Mouse (Mus musculus): ENCODE measurements around the gene Wdr72. TPM values are rescaled to one million over a fixed set of nuclear protein-coding genes. Genes with fewer than 3 reads are reported as not detected.

The Wdr72 gene
- total RNA-seq (2021) = under 1 TPM in 1 of 2 experiments, not detected in 1; 0.22 TPM

DNA sequence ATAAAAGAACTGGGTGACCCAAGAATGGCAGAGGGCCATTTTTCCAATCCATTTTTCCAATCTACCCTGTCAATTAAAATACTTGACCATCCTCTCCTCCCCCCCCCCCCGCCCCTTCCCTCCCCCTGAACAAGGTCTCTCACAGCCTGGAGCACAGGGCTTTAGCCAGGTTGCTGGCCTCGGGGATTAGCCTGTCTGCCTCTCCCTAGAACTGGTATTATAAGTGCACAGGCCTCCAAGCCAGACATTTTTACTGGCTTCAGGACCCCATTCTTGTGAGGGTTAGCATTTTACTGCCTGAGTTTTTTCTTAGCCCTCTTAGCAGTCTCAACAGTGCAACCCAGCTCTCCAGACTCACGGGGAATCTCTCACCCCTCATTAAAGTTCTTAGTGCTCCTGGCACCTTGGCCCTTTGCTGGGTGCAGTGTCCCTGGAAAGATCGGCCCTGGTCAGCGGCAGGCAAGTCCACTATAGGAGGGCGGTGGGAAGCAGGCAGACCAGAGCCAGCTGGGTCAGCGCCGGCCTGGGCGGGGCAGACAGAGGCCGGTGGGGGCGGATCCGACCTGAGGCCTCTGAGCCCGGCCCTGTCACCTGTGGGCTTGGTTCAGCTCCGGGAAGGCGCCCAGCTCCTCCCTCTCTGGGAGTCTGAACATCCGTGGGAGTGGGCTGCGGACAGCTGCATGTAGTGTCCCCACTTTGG lies at the start of gene Wdr72:
Wdr72 (plus strand) TSS at position 596 of the 700 bp plus-strand sequence.
- no peak for DNase-seq (ENCODE audit: extremely low spot score in 1 of 2, low spot score in 1 of 2)

DNA sequence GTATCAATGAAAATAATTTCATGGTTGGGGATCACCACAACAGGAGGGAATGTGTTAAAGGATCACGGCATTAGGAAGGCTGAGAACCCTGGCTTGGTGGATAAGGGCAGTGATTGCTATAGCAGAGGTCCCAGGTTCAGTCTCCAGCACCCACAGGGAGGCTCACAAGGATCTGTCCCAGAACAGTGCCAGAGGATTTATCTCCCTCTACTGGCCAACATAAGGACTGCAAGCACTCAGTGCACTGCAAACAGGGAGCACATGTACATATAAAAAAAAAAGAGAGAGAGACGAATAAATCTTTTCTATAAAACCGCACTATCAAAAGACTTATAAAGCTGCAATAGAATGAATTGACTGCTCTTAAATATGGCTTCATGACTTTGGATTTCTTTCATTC lies 43.9 kb upstream of the Wdr72 start:
- DNase-seq (ENCODE audit: extremely low spot score in 1 of 2, low spot score in 1 of 2) = no peak

GRCm38 (mm10) chr9:74066766-74067165 lies 43.4 kb upstream of the Wdr72 start:
- DNase-seq (ENCODE audit: extremely low spot score in 1 of 2, low spot score in 1 of 2) = no peak

DNA sequence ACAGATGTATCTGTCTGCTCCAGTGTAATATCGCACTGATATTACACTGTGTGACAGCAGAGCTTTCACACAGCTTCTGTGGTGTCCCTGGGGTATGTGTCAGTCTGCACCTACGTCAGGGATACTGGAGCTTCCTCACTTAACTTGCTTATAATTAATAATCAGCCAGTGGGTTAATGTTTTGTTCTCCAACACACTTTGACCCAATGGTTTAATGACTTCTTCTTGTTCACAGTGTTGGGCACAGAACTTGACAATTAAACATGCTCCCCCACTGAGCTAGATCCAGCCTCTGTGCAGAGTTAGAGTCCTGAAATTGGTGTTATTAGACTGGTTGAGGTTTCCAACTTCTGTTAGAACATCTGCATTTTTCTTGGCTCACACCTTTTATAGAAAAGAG lies 34.2 kb upstream of the Wdr72 start:
- no peak for DNase-seq (ENCODE audit: extremely low spot score in 1 of 2, low spot score in 1 of 2)

DNA sequence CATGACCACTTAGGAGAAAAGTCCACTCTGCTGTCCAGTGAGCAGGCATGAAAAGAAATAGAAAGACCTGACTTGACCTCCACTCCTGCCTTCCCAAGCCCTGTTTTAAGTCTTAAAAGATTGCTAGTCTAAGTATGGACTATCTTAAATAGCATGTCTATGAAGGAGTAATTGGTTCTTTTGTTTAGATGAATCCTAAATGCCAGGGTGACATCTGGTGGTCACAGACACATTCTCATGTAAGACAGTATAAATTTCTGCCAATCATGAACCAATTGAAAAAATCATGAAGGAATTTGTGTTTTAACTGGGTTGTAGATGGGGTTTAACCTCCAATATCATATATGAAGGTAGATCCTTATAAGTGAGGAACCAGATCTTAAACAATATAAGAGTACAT lies 31.7 kb upstream of the Wdr72 start:
- DNase-seq (ENCODE audit: extremely low spot score in 1 of 2, low spot score in 1 of 2) = no peak

DNA sequence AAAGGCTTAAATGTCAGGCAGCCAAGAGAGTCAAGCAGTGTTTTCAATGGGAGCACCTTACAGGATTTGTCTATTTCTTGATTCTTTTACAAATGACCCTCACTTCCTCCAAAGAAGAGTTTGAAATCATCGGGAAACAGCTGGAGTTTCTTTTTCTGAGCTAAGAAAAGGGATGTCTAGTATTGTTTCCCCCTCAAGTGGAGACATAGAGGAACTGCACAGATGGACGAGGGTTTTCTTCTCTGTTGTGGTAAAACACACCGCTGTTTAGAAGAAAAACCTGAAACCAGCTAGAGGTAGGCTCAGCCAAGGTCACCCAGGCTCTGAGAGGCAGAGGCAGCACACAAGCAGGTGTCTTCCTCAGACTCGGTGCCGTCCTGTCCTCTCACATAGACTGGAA lies 29.9 kb upstream of the Wdr72 start:
- no peak for DNase-seq (ENCODE audit: extremely low spot score in 1 of 2, low spot score in 1 of 2)

DNA sequence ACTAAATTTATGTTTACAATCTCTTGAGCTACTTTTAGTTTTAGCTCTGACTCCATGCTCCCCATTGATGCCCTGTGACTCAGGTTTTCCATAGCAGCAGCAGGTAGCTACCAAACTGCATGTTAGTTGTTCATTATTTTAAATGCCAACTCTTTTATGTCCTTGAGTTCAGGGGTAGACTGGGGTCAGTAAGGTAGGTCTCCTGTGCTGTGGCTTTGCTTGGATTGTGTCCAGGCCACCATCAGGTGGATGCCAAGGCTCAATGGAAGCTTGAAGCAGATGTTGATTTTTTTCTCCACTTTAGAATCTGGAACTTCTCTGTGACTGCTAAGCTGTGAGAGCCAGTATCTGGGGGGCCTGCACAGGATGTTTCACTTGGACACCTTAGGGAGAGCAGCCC lies 8.6 kb upstream of the Wdr72 start:
- no peak for DNase-seq (ENCODE audit: extremely low spot score in 1 of 2, low spot score in 1 of 2)

DNA sequence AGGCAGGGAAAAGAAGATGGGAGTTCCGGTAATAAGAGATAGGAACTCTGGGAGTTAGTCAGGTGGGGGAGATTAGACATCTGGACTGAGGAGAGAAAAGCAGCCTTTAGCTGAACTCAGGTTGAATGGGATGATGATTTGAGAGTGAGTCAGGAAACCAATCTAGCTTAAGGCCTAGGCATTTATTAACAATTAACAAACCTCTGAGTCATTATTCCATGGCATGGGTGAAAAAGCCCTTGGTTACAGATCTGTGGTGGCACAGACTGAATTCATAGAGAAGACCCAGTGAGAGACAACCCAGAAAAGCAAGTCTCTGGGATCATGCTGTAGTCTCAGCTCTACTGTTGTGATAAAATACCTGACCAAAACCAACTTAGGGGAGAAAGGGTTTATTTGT lies 7.5 kb upstream of the Wdr72 start:
- no peak for DNase-seq (ENCODE audit: extremely low spot score in 1 of 2, low spot score in 1 of 2)

DNA sequence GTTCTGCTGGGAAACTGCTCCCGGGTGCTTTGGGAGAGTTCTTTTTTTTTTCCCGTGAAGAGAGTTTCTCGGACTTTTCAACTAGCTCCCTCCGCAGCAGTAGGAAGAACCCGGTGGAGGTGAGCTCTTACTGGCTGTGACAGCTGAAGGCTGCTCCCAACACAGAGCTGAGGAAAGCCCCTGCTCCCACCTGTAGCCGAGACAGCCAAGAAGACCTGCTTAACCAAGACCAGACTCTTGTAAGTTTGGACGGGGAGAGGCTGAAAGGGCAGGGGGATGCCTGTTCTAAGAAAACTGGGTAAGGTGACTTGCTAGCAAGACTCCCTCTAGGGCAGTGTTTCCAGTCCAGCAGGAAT lies 283 bp downstream of the Wdr72 start:
- DNase-seq (ENCODE audit: extremely low spot score in 1 of 2, low spot score in 1 of 2) = no peak

DNA sequence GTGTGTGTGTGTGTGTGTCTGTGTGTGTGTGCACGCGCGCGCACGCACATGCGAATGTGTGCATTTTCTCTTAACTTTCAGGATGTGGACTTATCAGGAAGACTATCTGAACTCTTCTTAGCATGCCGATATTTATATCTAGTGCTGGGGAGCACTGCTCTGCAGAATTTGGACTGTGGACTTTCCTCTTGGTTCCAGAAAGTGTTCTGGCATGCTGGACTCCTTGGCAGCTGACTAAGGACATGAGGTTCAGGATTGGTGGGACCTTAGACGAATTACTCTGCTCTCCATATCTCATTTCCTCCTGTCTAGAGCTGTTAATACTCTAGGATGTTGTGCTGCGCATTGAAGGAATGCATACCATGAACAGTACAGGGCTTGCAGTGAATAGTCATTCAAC lies 2.4 kb downstream of the Wdr72 start:
- no peak for DNase-seq (ENCODE audit: extremely low spot score in 1 of 2, low spot score in 1 of 2)

GRCm38 (mm10) chr9:74126222-74126621 lies 16.1 kb downstream of the Wdr72 start:
- DNase-seq (ENCODE audit: extremely low spot score in 1 of 2, low spot score in 1 of 2) = no peak

- no peak for DNase-seq (ENCODE audit: extremely low spot score in 1 of 2, low spot score in 1 of 2)
These were observed 23.9 kb downstream of the Wdr72 start for GRCm38 (mm10) chr9:74134010-74134409.

- peak; percentile 41 to 81 for DNase-seq (ENCODE audit: extremely low spot score in 1 of 2, low spot score in 1 of 2)
These were observed 31.7 kb downstream of the Wdr72 start for GRCm38 (mm10) chr9:74141864-74142263.

DNA sequence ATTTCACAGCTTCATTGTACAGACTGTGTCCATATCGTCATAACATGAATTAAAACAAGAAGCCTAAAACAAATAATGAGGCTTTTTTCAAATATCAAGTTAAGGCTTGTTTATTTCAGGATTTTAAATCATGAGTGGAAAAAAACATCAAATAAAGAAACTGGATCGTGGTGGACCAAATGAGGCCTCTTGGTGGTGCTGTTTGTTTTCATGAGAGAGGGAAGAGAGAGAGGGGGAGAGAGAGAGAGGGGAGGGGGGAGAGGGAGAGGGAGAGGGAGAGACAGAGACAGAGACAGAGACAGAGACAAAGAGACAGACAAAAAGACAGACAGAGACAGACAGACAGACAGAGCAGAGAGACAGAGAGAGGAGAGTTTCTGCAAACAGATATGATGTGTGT lies 32.5 kb downstream of the Wdr72 start:
- DNase-seq (ENCODE audit: extremely low spot score in 1 of 2, low spot score in 1 of 2) = no peak

GRCm38 (mm10) chr9:74145203-74145602 lies 35.0 kb downstream of the Wdr72 start:
- no peak for DNase-seq (ENCODE audit: extremely low spot score in 1 of 2, low spot score in 1 of 2)

- DNase-seq (ENCODE audit: extremely low spot score in 1 of 2, low spot score in 1 of 2) = no peak
These were observed 38.1 kb downstream of the Wdr72 start for GRCm38 (mm10) chr9:74148306-74148705.

- no peak for DNase-seq (ENCODE audit: extremely low spot score in 1 of 2, low spot score in 1 of 2)
These were observed 50.3 kb downstream of the Wdr72 start for GRCm38 (mm10) chr9:74160361-74160933.

GRCm38 (mm10) chr9:74165697-74166096 lies 55.5 kb downstream of the Wdr72 start:
- no peak for DNase-seq (ENCODE audit: extremely low spot score in 1 of 2, low spot score in 1 of 2)

- no peak for DNase-seq (ENCODE audit: extremely low spot score in 1 of 2, low spot score in 1 of 2)
These were observed 59.7 kb downstream of the Wdr72 start for GRCm38 (mm10) chr9:74169904-74170303.

DNA sequence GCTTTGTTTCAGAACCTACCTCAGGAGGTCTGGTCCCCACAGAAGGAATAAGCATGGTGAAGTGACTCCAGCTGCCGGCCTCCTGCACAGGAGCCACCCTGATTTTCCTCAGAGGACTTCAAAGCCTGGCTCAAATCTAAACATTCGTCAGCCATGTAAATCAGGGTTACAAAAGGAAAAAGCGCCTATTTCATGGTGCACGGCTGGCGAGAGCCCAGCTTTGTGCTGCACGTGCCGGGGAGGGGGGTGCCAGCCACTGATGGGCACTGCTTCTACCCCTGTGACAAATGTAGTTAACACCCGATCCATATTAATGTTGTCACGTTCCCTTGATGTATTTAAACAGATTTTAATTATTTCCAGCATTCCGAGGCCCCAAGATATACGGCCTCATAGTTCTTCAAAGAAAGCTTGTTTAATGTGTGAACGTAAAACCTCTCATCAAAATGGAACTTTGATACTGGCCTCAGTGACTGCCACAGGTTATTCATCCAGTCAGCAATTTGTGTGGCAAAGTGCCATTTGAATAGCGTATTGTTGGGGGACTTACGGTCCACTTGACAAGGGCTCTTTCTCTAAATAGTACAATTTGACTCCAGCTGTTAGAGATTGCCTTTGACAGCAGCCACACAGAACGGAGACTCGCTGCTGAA lies 76.7 kb downstream of the Wdr72 start:
- no peak for DNase-seq (ENCODE audit: extremely low spot score in 1 of 2, low spot score in 1 of 2)

GRCm38 (mm10) chr9:74187401-74188029 lies 77.4 kb downstream of the Wdr72 start:
- no peak for DNase-seq (ENCODE audit: extremely low spot score in 1 of 2, low spot score in 1 of 2)

- DNase-seq (ENCODE audit: extremely low spot score in 1 of 2, low spot score in 1 of 2) = no peak
These were observed 84.7 kb downstream of the Wdr72 start for GRCm38 (mm10) chr9:74194898-74195297.

All from layer of hippocampus, postnatal 25 days (tissue).